Mouse (Mus musculus) layer of hippocampus, postnatal 36 days (tissue): ENCODE data around the gene Olfr309. TPM values are rescaled to one million over a fixed set of nuclear protein-coding genes. Genes with fewer than 3 reads are reported as not detected.
"Not testable (repeated sequence)": the region's sequence is repeated elsewhere in the genome, so short reads cannot be mapped to it uniquely, and the experiment has no call there.

ENCODE experiments used
- DNase-seq, 2 experiments: peaks; one replicate each; pipeline ENCODE4 v3.0.0; 2022
- microRNA-seq, 2 experiments: library from miRNA; unstranded; fragments of <30 nt; microRNA quantifications; one replicate each; pipeline ENCODE4 v1.2.0; 2021
- total RNA-seq, 2 experiments: library from RNA; stranded (reverse); gene quantifications; 2 replicates each; pipeline ENCODE4 v1.2.3; 2021

The Olfr309 gene
- total RNA-seq = not detected

GRCm38 (mm10) chr7:86313608-86314007 is at the start of gene Olfr309:
Gene Olfr309, minus strand, starts transcription at chr7:86313708.
- no peak for DNase-seq

GRCm38 (mm10) chr7:86346296-86346695 is 32.8 kb upstream of the Olfr309 start:
- not testable (repeated sequence) for DNase-seq

- DNase-seq = no peak
Measured at GRCm38 (mm10) chr7:86344253-86344652, 30.7 kb upstream of the Olfr309 start.

GRCm38 (mm10) chr7:86342881-86343565 is 29.5 kb upstream of the Olfr309 start:
- DNase-seq = no peak

GRCm38 (mm10) chr7:86337486-86337885 is 24.0 kb upstream of the Olfr309 start, which contains the start of gene Olfr307:
Gene Olfr307, minus strand, starts transcription at chr7:86337586.
- no peak for DNase-seq

GRCm38 (mm10) chr7:86325530-86325929 is 12.0 kb upstream of the Olfr309 start, which contains the start of gene Olfr308:
Gene Olfr308, minus strand, starts transcription at chr7:86325630.
- DNase-seq = no peak

- DNase-seq = no peak
Measured at GRCm38 (mm10) chr7:86321323-86321722, 7.8 kb upstream of the Olfr309 start.

GRCm38 (mm10) chr7:86277072-86277471 is 36.4 kb downstream of the Olfr309 start, which contains the start of gene Olfr310:
Gene Olfr310, minus strand, starts transcription at chr7:86277172.
- no peak for DNase-seq

Small RNA genes within 50 kb of the gene (microRNA-seq; reads per million reads assigned to microRNA genes)
- 0 reads per million in 2 experiments for gene Gm23192

Other genes with a start within 250 kb of the Olfr309 start
- gene Vmn2r75, start 141.9 kb downstream of the Olfr309 start, total RNA-seq = not detected
- gene Vmn2r76, start 67.4 kb downstream of the Olfr309 start, total RNA-seq = not detected
- gene Olfr310, start 36.5 kb downstream of the Olfr309 start, total RNA-seq = not detected
- not detected for gene Olfr308, start 11.9 kb upstream of the Olfr309 start, total RNA-seq
- gene Olfr307, start 23.9 kb upstream of the Olfr309 start, total RNA-seq = not detected
- not detected for gene Olfr305, start 53.2 kb upstream of the Olfr309 start, total RNA-seq
- gene Olfr304, start 73.0 kb upstream of the Olfr309 start, total RNA-seq = not detected
- gene Olfr303, start 84.1 kb upstream of the Olfr309 start, total RNA-seq = not detected
- not detected for gene Olfr301, start 90.1 kb upstream of the Olfr309 start, total RNA-seq
- not detected for gene Olfr299, start 146.2 kb upstream of the Olfr309 start, total RNA-seq
- gene Olfr298, start 178.8 kb upstream of the Olfr309 start, total RNA-seq = not detected
- gene Olfr297, start 206.3 kb upstream of the Olfr309 start, total RNA-seq = not detected